Comparison of ENCODE assay signal across 8 mouse cellular contexts in the genomic region with DNA sequence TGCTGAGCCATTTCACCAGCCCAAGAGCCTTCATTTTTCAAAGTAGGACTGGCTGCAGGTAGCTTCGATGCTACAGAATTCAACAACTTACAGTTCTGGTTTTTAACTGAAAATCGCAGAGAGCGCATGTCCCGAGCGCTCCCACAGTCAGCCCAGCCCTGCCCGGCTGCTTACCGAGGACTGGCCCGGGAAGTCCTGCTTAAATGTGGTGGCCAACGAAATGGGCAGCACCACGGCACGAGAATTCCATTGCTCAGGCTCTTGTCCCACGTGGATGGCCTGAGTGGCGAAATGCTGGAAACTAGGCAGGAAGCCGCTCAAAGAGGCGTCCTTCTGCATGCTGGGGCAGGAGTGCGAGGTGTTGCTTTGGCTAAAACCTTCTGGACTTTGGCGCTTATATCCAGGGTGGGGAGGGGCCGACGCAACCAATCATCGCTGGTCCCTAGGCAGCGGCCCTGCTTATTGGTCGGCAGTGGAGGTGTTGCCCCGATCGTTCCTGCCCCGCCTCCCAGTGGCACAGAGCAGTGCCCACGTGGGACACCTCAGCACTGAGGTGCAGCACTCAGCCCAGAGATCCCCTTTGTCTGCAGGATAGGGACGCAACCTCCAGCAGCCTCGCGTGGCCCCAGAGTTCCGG. TPM values are rescaled to one million over a fixed set of nuclear protein-coding genes. Genes with fewer than 3 reads are reported as not detected.
A peak's percentile ranks its signal among the peaks of the same experiment; 100 is the strongest.
DNase-seq lines count a peak whose midpoint lies in the region; ATAC-seq and TF ChIP-seq lines count a peak whose summit lies in the region.

A gene (minus strand): TSS at position 386 of the 637 bp plus-strand sequence.

- H3K9me3 ChIP-seq in erythroblast, embryonic 14.5 days (ENCODE audit: control insufficient read depth, low read length), result no peaks in the 10 kb centered on the region
- H3K9me3 ChIP-seq in heart, embryonic 10.5 days, result no peaks in the 10 kb centered on the region
- H3K9me3 ChIP-seq in kidney, embryonic 14.5 days (ENCODE audit: control insufficient read depth, low read length), result no peaks in the 10 kb centered on the region
- H3K9me3 ChIP-seq in limb, embryonic 14.5 days (ENCODE audit: control insufficient read depth, low read length), result no peaks in the 10 kb centered on the region
- H3K9me3 ChIP-seq in midbrain, embryonic 16.5 days (replicated peaks; ENCODE audit: control insufficient read depth, low read length, poor library complexity, severe bottlenecking), result no peaks in the 10 kb centered on the region

- H3K4me2 ChIP-seq in kidney, embryonic 14.5 days (replicated peaks; ENCODE audit: low read depth, low read length), result peak within 1 kb of the TSS; percentile 85
- H3K4me2 ChIP-seq in limb, embryonic 14.5 days (replicated peaks; ENCODE audit: low read depth, low read length, severe bottlenecking), result peak within 1 kb of the TSS; percentile 66
- H3K4me2 ChIP-seq in midbrain, embryonic 16.5 days (ENCODE audit: low read length), result peak within 1 kb of the TSS; percentile 100

- TF ChIP-seq CTCF in C2C12 (IDR thresholded peaks at IDR 0.05; ENCODE audit: control insufficient read depth, insufficient read depth, insufficient read length), result no peak

- H3K27ac ChIP-seq in heart, embryonic 10.5 days, result peak within 1 kb of the TSS; percentile 79
- H3K27ac ChIP-seq in kidney, embryonic 14.5 days (ENCODE audit: low read depth, low read length), result no peak within 1 kb of the TSS
- no peak within 1 kb of the TSS for H3K27ac ChIP-seq in limb, embryonic 14.5 days (replicated peaks; ENCODE audit: low read depth, low read length)
- no peak within 1 kb of the TSS for H3K27ac ChIP-seq in midbrain, embryonic 16.5 days (ENCODE audit: low read length)

- peak; percentile 63 for DNase-seq in brain, embryonic 18.5 days (ENCODE audit: low read depth, low spot score)
- DNase-seq in heart, embryonic 10.5 days (ENCODE audit: low spot score), result peak; percentile 97
- DNase-seq in limb, embryonic 14.5 days (ENCODE audit: low spot score), result peak; percentile 90
- peak; percentile 35 to 50 for DNase-seq in spleen, postnatal 14 days (ENCODE audit: low spot score in 2 of 2)

- H3K79me2 ChIP-seq in C2C12 (ENCODE audit: control insufficient read depth, insufficient read depth), result no peaks in the 10 kb centered on the region

- peak within 1 kb of the TSS; percentile 53 for H3K9ac ChIP-seq in kidney, embryonic 14.5 days (ENCODE audit: low read depth, low read length)
- H3K9ac ChIP-seq in limb, embryonic 14.5 days (ENCODE audit: low read depth, low read length, severe bottlenecking), result peak within 1 kb of the TSS; percentile 49
- peak within 1 kb of the TSS; percentile 68 for H3K9ac ChIP-seq in midbrain, embryonic 16.5 days (ENCODE audit: low read depth, low read length)

- peak within 1 kb of the TSS; percentile 0 for H3ac ChIP-seq in C2C12 (ENCODE audit: control insufficient read depth, insufficient read length, low read depth)

- TF ChIP-seq POLR2A in limb, embryonic 14.5 days (IDR thresholded peaks at IDR 0.05; ENCODE audit: borderline replicate concordance, extremely low read depth, insufficient read depth, insufficient read length), result no peak

- H3K79me3 ChIP-seq in C2C12 (ENCODE audit: low read depth), result no peaks in the 10 kb centered on the region

- under 1% methylated on average over 30 of the region's 30 CpGs for WGBS in heart, embryonic 10.5 days
- WGBS in kidney, embryonic 14.5 days, result under 1% methylated on average over 30 of the region's 30 CpGs
- WGBS in limb, embryonic 14.5 days, result under 1% methylated on average over 28 of the region's 30 CpGs
- under 1% methylated on average over 30 of the region's 30 CpGs for WGBS in midbrain, embryonic 16.5 days

- ATAC-seq in kidney, embryonic 14.5 days (ENCODE audit: low FRiP score, low TSS enrichment), result peak; percentile 100
- peak; percentile 99 for ATAC-seq in limb, embryonic 14.5 days (ENCODE audit: low FRiP score, low read depth)
- peak; percentile 100 for ATAC-seq in midbrain, embryonic 16.5 days

- H3K4me3 ChIP-seq in C2C12 (ENCODE audit: insufficient read depth, poor library complexity, severe bottlenecking), result peak within 1 kb of the TSS; percentile 25
- H3K4me3 ChIP-seq in erythroblast, embryonic 14.5 days (replicated peaks), result peak within 1 kb of the TSS; percentile 65
- peak within 1 kb of the TSS; percentile 70 for H3K4me3 ChIP-seq in heart, embryonic 10.5 days
- peak within 1 kb of the TSS; percentile 42 for H3K4me3 ChIP-seq in kidney, embryonic 14.5 days (ENCODE audit: low read length)
- peak within 1 kb of the TSS; percentile 42 for H3K4me3 ChIP-seq in limb, embryonic 14.5 days (replicated peaks; ENCODE audit: low read length)
- peak within 1 kb of the TSS; percentile 65 for H3K4me3 ChIP-seq in midbrain, embryonic 16.5 days (ENCODE audit: low read depth, low read length)

- peaks cover 12% of the 10 kb centered on the region for H3K4me1 ChIP-seq in erythroblast, embryonic 14.5 days (ENCODE audit: control insufficient read depth)
- H3K4me1 ChIP-seq in heart, embryonic 10.5 days, result 0 out of 2 replicates have a peak, but pooled peaks cover 5% of the 10 kb centered on the region
- 0 out of 2 replicates have a peak, but pooled peaks cover 4% of the 10 kb centered on the region for H3K4me1 ChIP-seq in kidney, embryonic 14.5 days (ENCODE audit: control insufficient read depth, insufficient read depth, low read length)
- no peaks in the 10 kb centered on the region for H3K4me1 ChIP-seq in limb, embryonic 14.5 days (ENCODE audit: control insufficient read depth, insufficient read depth, low read length)
- H3K4me1 ChIP-seq in midbrain, embryonic 16.5 days (ENCODE audit: control insufficient read depth, insufficient read depth, low read length), result peaks cover 7% of the 10 kb centered on the region; the same call in 1 of the 2 replicates

- H3K27me3 ChIP-seq in C2C12 (ENCODE audit: control insufficient read depth, insufficient read depth, insufficient read length), result no peaks in the 10 kb centered on the region
- peaks cover 11% of the 10 kb centered on the region for H3K27me3 ChIP-seq in erythroblast, embryonic 14.5 days (ENCODE audit: control insufficient read depth)
- no peaks in the 10 kb centered on the region for H3K27me3 ChIP-seq in heart, embryonic 10.5 days (ENCODE audit: insufficient read depth, poor library complexity, severe bottlenecking)
- H3K27me3 ChIP-seq in kidney, embryonic 14.5 days (ENCODE audit: control insufficient read depth, insufficient read depth, low read length), result no peaks in the 10 kb centered on the region
- no peaks in the 10 kb centered on the region for H3K27me3 ChIP-seq in limb, embryonic 14.5 days (ENCODE audit: control insufficient read depth, insufficient read depth, low read length)
- no peaks in the 10 kb centered on the region for H3K27me3 ChIP-seq in midbrain, embryonic 16.5 days (ENCODE audit: control insufficient read depth, insufficient read depth, low read depth, low read length)

- H3K36me3 ChIP-seq in C2C12 (ENCODE audit: control insufficient read depth, insufficient read depth), result no peaks in the 10 kb centered on the region
- no peaks in the 10 kb centered on the region for H3K36me3 ChIP-seq in erythroblast, embryonic 14.5 days (ENCODE audit: control insufficient read depth)
- no peaks in the 10 kb centered on the region for H3K36me3 ChIP-seq in heart, embryonic 10.5 days
- no peaks in the 10 kb centered on the region for H3K36me3 ChIP-seq in kidney, embryonic 14.5 days (ENCODE audit: control insufficient read depth, insufficient read depth, low read length)
- no peaks in the 10 kb centered on the region; the same call in 1 of the 2 replicates for H3K36me3 ChIP-seq in limb, embryonic 14.5 days (ENCODE audit: control insufficient read depth, insufficient read depth, low read length)
- no peaks in the 10 kb centered on the region for H3K36me3 ChIP-seq in midbrain, embryonic 16.5 days (ENCODE audit: control insufficient read depth, insufficient read depth, low read length)

TF ChIP-seq in C2C12, 6 proteins besides CTCF, POLR2A, EP300 and RAD21:
- TF ChIP-seq MAX (IDR thresholded peaks at IDR 0.05) (peak; percentile 70), FOSL1 (IDR thresholded peaks at IDR 0.05; ENCODE audit: insufficient read depth, low read length, poor library complexity, severe bottlenecking) (no peak), USF1 (IDR thresholded peaks at IDR 0.05; ENCODE audit: low read depth) (peak; percentile 14), MYOG (IDR thresholded peaks at IDR 0.05; ENCODE audit: control insufficient read depth, extremely low read depth, insufficient read length) (no peak)

RNA-seq across cellular contexts. Expression of the gene that starts here (rescaled TPM):
- polyA plus RNA-seq in C2C12 (2012; fragmentation: generic; extraction: Trizol), result 11.5 TPM
- polyA plus RNA-seq in erythroblast, embryonic 14.5 days (2012), result not detected in 2 replicates
- 4.2 and 15.0 TPM in 2 replicates for polyA plus RNA-seq in heart, embryonic 10.5 days (2016; fragmentation: Nextera tagmentation; extraction: Ambion mirVana)
- polyA plus RNA-seq in kidney, embryonic 14.5 days (2014; fragmentation: Nextera tagmentation; extraction: Ambion mirVana), result 32.6 and 33.8 TPM in 2 replicates
- polyA plus RNA-seq in limb, embryonic 14.5 days (2012; rRNA removed), result 9.9 and 10.1 TPM in 2 replicates
- 11.5 and 12.2 TPM in 2 replicates for polyA plus RNA-seq in limb, embryonic 14.5 days (2014; fragmentation: Nextera tagmentation; extraction: Ambion mirVana)
- 2.2 and 2.3 TPM in 2 replicates for polyA plus RNA-seq in midbrain, embryonic 16.5 days (2015; fragmentation: Nextera tagmentation; extraction: Ambion mirVana)

Comparison
In these comparisons a context has a peak if more than half of its experiments do, and no peak if none do; other contexts are left out.
1. DNase-seq: peak in every context shown above with its lines; median percentile 97 in heart, embryonic 10.5 days; 90 in limb, embryonic 14.5 days; 63 in brain, embryonic 18.5 days; 42 in spleen, postnatal 14 days.